Mouse (Mus musculus) neutrophil, adult 59 days (primary cell): ENCODE results near the gene Pik3cd. TPM values are rescaled to one million over a fixed set of nuclear protein-coding genes. Genes with fewer than 3 reads are reported as not detected.

Experiments used
- total RNA-seq, 2 experiments: library from RNA; stranded (reverse); gene quantifications; 1 replicate in 1 of 2; 2 replicates in 1 of 2; pipeline ENCODE4 v1.2.4; 2023

Pik3cd gene
- total RNA-seq = 100 to 1,000 TPM; 193 TPM

DNA sequence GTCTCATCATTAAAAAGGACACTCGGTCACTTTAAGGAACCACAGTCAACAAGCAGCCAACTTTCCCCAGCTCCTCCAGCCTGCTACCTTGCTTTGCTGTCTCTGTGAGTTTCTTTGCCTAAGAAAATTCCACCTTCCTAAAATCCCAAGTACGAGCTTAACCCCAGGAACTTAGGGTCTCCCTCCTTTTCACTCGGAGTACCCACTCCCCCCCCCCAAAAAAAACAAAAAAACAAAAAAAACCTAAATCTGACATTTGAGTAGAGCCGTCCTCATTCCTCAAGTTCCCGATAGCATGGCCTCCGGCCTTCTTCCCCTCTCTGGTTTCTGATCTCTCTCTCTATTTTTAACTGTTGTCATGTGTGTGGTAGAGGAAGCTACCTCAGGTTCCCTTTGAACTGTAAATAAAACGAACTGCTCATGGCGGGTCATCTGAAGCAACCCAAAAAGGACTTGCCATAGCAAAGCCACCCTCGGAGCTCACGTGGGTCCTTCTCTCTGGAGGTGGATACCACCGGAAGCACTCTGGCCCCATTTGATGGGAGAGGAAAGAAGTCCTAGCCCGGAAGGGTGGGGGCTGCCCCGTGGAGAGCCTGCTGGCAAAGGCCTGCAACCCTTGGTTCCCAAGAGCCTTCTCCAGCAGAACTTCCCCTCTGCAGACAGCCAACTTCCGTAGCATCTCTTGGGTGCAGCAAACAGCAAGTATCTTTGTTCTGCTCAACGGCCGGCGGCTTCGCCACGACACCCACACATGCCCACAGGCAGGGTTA, at the start of gene Pik3cd:
TSS of gene Pik3cd (minus strand) at position 362 of the 770 bp plus-strand sequence.

GRCm38 (mm10) chr4:149737383-149738324, 35.3 kb upstream of the Pik3cd start, which contains the start of gene Tmem201:
TSS of gene Tmem201 (minus strand) at chr4:149738044.

Other genes starting within 250 kb of the Pik3cd start
- not detected for gene Rbp7, start 247.6 kb downstream of the Pik3cd start, total RNA-seq
- not detected for gene Tmem274, start 225.2 kb downstream of the Pik3cd start, total RNA-seq
- 1 to 10 TPM; 2.4 to 2.5 TPM for gene Nmnat1, start 217.4 kb downstream of the Pik3cd start, total RNA-seq
- 10 to 100 TPM; 21.4 to 22.4 TPM for gene Lzic, start 217.3 kb downstream of the Pik3cd start, total RNA-seq
- gene Ctnnbip1, start 184.3 kb downstream of the Pik3cd start, total RNA-seq = 10 to 100 TPM in 1 of 2 experiments, 1 to 10 TPM in 1; 9.4 to 11.1 TPM
- 1 to 10 TPM; 1.3 to 1.9 TPM for gene Clstn1, start 116.1 kb downstream of the Pik3cd start, total RNA-seq
- 1 to 10 TPM; 4.1 to 4.5 TPM for gene Tmem201, start 35.5 kb upstream of the Pik3cd start, total RNA-seq
- gene Slc25a33, start 71.7 kb upstream of the Pik3cd start, total RNA-seq = 1 to 10 TPM; 5.2 to 5.6 TPM